Mouse (Mus musculus): ENCODE results near the gene Egflam. TPM values are rescaled to one million over a fixed set of nuclear protein-coding genes. Genes with fewer than 3 reads are reported as not detected.

Egflam gene
- not detected for polyA plus RNA-seq (2017; shearing (Covaris generic))

GRCm38 (mm10) chr15:7397818-7398608, at the start of gene Egflam:
TSS of gene Egflam (minus strand) at chr15:7398395.

Measured in CD4-positive, CD25-positive, alpha-beta regulatory T cell, adult 9 weeks (primary cell).